Mouse (Mus musculus): Measurements from ENCODE around the gene Atp8b4.

The Atp8b4 gene

GRCm38 (mm10) chr2:126363050-126363744 is 137.3 kb downstream of the Atp8b4 start:
- intact Hi-C loops (cut with DNase I), result loop anchor here (5.0 to 10.0 kb wide), 4 partner anchors 116 to 471 kb away; partner anchors contain the start of gene Fgf7

DNA sequence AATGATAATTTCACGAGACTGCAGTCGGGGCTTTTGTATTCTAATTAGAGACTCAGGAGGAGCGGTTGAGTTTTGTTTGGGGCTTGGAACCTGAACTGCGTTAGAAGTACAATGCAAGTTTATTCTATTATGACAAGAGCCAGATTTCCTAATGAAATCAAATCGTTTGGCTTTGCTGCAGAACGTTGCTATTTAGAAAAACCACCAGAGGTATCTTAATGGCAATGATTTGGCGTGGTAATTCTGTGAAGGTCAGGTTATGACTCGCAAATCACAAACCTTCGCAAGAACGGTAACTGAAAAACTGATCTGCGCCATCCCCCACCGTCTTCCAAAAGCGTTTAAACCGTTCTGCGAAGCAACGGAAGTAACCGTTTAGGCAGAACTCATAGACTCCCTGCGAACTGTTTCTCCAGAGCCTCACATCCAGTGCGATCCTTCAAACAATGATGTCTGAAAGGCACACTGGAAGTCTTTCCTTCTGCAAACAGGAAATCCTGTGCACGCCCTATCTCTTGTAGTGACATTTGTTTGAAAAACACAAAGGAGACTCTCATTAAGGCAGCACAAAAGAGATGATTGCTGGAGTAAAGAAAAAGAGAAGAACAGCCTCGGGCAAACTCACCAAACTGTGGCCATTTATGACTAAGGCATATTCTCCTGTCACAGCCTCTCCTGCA is 139.2 kb downstream of the Atp8b4 start:
- intact Hi-C loops (cut with DNase I), result loop anchor here (5.0 to 10.0 kb wide), 4 partner anchors 114 to 469 kb away; partner anchors contain the start of gene Fgf7

DNA sequence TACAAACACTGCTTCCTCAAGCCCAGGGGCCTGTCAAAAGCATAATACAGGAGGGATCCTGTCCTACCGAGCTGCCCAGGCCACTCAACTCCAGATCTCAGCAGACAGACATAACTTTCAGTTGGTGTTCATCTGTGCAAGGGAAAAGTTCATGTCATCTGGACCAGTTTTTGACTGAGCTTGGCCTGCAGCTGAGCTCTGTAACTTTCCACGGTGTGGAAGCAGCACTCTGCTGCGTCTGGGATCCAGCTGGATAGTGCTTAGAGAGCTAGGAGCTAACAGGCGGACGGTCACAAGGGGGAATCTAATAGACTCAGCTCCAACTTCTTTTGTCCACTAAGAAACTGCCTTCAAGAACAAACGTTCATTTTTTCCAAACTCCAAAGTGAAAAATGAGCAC is 139.8 kb downstream of the Atp8b4 start:
- intact Hi-C loops (cut with DNase I), result loop anchor here (5.0 to 10.0 kb wide), 4 partner anchors 113 to 468 kb away; partner anchors contain the start of gene Fgf7

- intact Hi-C loops (cut with DNase I), result loop anchor here (5.0 to 10.0 kb wide), 4 partner anchors 113 to 468 kb away; partner anchors contain the start of gene Fgf7
Observed at GRCm38 (mm10) chr2:126359965-126360364, 140.5 kb downstream of the Atp8b4 start.

DNA sequence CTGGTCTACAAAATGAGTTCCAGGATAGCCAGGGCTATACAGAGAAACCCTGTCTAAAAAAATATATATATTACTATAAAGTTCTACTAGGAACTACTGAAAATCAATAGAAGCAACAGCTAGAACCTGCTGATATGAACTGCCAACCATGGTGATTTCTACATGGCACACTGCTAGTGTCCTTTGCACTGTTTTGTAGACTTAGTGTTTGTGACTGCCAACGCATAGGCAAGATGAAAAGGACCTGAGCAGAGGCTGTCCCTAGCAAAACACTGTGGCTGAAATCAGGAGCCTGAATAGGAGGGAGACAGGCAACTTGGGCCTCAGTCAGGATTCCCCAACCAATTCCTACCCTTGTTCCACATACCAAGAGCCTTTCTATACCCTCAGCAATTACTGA is 141.2 kb downstream of the Atp8b4 start:
- intact Hi-C loops (cut with DNase I), result no loop called here

DNA sequence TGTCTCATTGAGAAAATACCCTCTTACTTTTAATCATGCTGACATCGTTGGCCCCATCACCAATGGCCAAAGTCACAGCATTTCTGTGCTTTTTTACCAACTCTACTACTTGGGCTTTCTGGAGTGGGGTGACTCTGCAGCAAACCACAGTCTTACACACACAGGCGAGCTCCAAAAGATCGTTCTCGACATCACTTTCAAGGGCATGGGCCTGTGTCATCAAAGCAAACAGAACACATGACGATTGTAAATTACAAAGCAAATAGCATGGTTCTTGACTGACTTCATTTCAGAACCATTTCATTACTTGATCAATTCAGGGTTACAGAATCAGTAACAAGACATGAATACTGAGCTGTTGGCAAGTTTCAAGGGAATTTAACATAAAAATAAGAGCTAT is 141.7 kb downstream of the Atp8b4 start:
- intact Hi-C loops (cut with DNase I), result no loop called here

DNA sequence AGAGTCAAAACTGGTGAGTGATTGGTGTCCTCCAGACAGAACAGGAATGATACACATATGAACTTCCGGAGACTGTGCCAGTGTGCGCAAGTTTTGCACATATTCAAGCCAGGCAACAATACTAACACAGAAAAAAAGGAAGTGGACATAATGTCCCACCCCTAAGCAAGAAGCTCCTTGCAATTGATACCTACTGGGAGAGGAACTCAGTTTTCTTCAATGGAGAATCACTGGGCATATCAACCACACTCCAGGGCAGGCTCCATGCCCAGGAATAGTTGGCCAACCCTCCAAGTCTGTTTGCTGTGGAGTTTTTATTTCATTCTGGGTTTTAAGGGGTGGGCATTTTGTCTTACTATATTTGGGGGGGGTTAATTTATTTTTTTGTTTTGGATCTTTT is 145.2 kb downstream of the Atp8b4 start:
- intact Hi-C loops (cut with DNase I), result no loop called here

DNA sequence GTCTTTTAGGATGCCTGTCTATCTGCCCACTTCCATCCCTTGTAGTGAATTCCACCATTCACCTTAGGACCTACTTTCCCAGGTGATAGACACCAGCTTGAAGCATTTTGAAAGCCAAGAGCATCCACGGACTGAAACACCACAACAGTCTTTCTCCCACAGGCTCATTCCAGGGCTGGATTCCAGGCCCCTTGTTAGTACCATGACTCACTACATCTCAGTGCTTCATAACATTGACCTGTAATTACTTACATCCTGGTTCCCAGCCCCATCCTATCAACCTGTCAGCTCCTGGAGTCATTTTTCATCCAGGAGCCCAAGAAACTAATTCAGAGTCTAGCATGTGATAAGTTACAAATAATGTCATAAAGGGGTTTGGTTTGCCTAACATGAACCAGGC is 148.7 kb downstream of the Atp8b4 start:
- intact Hi-C loops (cut with DNase I), result no loop called here

GRCm38 (mm10) chr2:126343026-126343593 is 157.4 kb downstream of the Atp8b4 start:
- intact Hi-C loops (cut with DNase I), result no loop called here

GRCm38 (mm10) chr2:126341521-126341920 is 159.0 kb downstream of the Atp8b4 start:
- intact Hi-C loops (cut with DNase I), result no loop called here

DNA sequence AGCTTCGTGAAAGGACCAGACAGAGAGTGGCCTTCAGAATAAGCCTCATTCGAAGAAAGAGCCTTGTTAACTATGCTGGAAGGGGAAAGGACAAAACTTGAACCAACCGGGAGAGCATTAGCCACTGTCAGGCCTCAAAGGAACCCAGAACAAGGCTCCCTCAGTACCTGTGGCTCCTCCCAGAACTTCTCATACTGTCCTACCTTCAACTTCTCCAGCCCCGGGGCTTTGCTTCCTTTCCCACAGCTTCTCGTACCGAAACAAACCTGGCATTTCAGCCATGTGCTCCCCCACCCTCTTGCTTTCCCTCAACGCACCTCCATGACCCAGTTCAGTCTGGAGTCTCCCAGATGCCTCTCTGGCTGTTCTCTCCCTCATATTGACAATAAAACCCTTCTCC is 160.3 kb downstream of the Atp8b4 start:
- intact Hi-C loops (cut with DNase I), result no loop called here

GRCm38 (mm10) chr2:126339516-126339915 is 161.0 kb downstream of the Atp8b4 start:
- intact Hi-C loops (cut with DNase I), result no loop called here

GRCm38 (mm10) chr2:126337143-126337542 is 163.3 kb downstream of the Atp8b4 start:
- intact Hi-C loops (cut with DNase I), result no loop called here

- intact Hi-C loops (cut with DNase I), result no loop called here
Observed at GRCm38 (mm10) chr2:126331794-126332193, 168.7 kb downstream of the Atp8b4 start.

- intact Hi-C loops (cut with DNase I), result no loop called here
Observed at GRCm38 (mm10) chr2:126323206-126323605, 177.3 kb downstream of the Atp8b4 start.

- intact Hi-C loops (cut with DNase I), result no loop called here
Observed at GRCm38 (mm10) chr2:126322631-126323031, 177.8 kb downstream of the Atp8b4 start.

DNA sequence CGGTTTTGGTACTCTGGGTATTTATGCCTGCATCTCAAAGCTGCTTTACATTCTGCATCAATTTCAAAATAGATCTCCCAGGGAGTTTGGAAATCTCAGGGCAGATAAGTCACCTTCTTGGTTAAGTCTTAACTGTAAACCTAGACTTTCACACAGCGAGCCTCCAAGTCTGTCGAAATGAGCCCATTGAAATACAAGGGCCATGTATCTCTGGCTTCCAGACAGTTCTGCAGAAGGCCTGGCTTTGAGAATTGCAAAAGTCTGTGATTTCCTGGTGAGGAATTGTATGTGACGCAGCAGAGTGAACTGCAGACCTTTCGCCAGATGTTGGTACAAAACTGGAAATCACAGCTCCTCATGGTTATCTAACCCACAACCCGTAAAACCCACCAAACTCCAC is 182.4 kb downstream of the Atp8b4 start:
- intact Hi-C loops (cut with DNase I), result no loop called here

DNA sequence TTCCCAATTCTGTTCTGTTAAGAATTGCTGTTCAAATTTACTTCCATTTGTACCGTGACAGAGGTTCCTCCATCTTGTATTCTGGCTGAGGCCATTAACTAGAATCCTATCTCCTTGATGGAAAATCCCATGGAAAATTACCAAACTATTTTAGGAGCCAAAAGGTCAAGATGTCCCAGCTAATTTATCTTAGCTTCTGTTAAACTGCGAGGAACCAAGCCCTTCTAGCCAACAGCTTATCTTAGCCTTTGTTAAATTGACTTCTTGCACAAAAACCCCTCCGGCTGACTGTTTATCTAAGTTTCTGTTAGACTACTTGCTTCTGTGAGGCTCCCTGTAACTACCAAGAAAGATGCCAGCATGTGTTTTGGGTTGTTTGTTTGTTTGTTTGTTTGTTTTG is 183.5 kb downstream of the Atp8b4 start:
- intact Hi-C loops (cut with DNase I), result no loop called here

DNA sequence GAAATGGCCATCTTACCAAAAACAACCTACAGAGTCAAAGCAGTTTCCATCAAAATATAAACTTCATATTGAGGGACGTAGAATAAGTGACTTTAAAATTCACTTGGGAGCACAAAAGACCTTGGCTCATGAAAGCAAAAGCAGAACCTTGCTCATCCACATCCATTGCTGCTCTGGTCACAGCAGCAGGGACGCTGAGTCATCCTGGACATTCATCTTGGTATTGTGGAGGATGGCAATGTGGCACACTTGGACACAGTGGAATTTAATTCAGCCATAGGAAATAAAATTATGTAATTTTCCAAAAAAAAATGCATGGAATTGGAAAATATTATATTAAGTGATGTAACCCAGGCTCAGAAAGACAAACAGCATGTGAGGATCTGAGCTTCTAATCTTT is 184.1 kb downstream of the Atp8b4 start:
- intact Hi-C loops (cut with DNase I), result no loop called here

GRCm38 (mm10) chr2:126311056-126311455 is 189.4 kb downstream of the Atp8b4 start:
- intact Hi-C loops (cut with DNase I), result no loop called here

DNA sequence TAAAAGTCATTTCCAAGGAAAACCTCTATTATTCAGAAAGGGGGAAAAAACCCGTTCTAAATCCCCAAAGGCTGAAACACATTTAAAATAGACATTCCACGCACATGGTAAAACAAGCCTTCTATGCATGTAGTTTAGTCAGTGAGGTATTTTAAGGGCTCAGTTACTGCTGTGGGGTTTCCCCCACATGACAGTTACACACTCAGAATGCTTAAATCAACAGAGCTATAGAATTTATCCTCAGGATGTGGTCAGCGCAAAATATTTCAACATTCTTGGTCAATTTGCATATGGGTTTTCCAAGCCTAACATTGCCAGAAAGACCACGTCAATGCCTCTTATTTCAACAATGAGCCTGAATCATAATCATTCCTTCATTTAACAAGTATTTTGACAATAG is 190.5 kb downstream of the Atp8b4 start:
- intact Hi-C loops (cut with DNase I), result no loop called here

GRCm38 (mm10) chr2:126304621-126305020 is 195.9 kb downstream of the Atp8b4 start:
- intact Hi-C loops (cut with DNase I), result no loop called here

Data from adrenal gland (tissue).